8 mouse cellular contexts compared by ENCODE assay signal in the genomic region with DNA sequence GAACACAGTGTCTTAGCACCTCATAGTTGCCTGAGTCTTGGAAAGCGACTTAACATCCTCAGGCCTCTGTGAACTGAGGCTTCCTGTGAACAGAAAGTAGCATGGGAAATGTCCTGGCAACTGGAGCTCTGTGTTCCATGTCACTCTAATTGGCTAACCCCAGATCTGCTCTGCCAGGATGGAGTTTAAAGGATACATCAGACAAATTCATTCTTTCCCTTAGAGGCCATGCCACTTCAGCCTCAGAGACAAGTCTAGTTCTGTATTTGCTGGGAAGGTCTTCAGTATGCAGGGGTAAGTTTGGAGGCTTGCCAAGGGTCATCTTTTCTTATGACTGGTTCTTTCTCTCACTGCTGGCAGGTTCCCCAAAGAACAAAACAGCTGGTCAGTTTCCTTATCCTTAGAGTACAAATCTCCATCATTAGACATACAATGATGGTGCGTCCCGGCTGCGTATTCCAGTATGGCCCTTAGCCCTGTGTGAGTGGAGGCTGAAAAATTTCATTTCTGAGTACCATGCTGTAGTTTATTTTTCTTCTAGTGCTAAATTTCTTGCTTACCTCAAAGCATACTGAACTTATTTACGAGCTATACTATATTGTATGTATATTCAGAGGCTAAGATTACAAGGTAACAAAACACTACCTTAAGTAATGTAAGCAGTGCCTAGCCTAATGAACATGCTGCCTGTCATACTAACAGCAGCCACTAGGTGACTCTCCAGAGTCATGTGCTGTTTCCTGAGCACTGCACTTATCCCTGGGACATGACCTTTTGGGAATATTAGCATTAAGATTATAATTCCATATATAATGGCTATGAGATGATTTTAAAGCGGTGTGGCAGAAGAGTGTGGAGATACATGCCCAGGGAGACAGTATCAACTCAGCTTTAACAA. TPM values are rescaled to one million over a fixed set of nuclear protein-coding genes. Genes with fewer than 3 reads are reported as not detected.
A peak's percentile ranks its signal among the peaks of the same experiment; 100 is the strongest.
DNase-seq lines count a peak whose midpoint lies in the region; ATAC-seq lines count a peak whose summit lies in the region.

No protein-coding gene starts in this region.

- no peak overlapping the region for H3K4me2 ChIP-seq in intestine, embryonic 15.5 days (replicated peaks)

- no peaks in the 10 kb centered on the region for H3K9me3 ChIP-seq in intestine, embryonic 15.5 days
- H3K9me3 ChIP-seq in midbrain, embryonic 10.5 days (replicated peaks) = no peaks in the 10 kb centered on the region

- H3K4me1 ChIP-seq in intestine, embryonic 15.5 days (replicated peaks) = 0 out of 2 replicates have a peak, but pooled peaks cover 3% of the 10 kb centered on the region
- peaks cover 4% of the 10 kb centered on the region for H3K4me1 ChIP-seq in midbrain, embryonic 10.5 days

- no peak overlapping the region for H3K4me3 ChIP-seq in intestine, embryonic 15.5 days (replicated peaks)
- H3K4me3 ChIP-seq in midbrain, embryonic 10.5 days = no peak overlapping the region

- H3K27me3 ChIP-seq in intestine, embryonic 15.5 days (replicated peaks) = no peaks in the 10 kb centered on the region
- no peaks in the 10 kb centered on the region for H3K27me3 ChIP-seq in midbrain, embryonic 10.5 days (ENCODE audit: low read depth, poor library complexity, severe bottlenecking)

- H3K27ac ChIP-seq in intestine, embryonic 15.5 days = no peak overlapping the region
- no peak overlapping the region for H3K27ac ChIP-seq in midbrain, embryonic 10.5 days (replicated peaks)

- peaks cover 10% of the 10 kb centered on the region for H3K36me3 ChIP-seq in intestine, embryonic 15.5 days
- H3K36me3 ChIP-seq in midbrain, embryonic 10.5 days = peaks cover 32% of the 10 kb centered on the region

- intact Hi-C loops in left cerebral cortex, postnatal 25 days (cut with DNase I) = loop anchor here (10.0 kb wide), 1 partner anchor 1811 kb away; a partner anchor contains a TSS

- DNase-seq in 3134 (ENCODE audit: extremely low read depth, insufficient read length, low spot score) = peak; percentile 15
- peak; percentile 85 for DNase-seq in NIH3T3 (ENCODE audit: low read depth)
- DNase-seq in cerebellum, postnatal 25 days = peak; percentile 69 to 85
- DNase-seq in frontal cortex, postnatal 25 days (ENCODE audit: low spot score in 2 of 2) = peak; percentile 67
- DNase-seq in left cerebral cortex, postnatal 25 days (ENCODE audit: low spot score in 2 of 2) = peak; percentile 74 to 81
- peak; percentile 44 for DNase-seq in midbrain, embryonic 10.5 days (ENCODE audit: low spot score)
- peak; percentile 45 for DNase-seq in skeletal muscle tissue, adult 2 months (ENCODE audit: low read depth, low spot score)

- WGBS in intestine, embryonic 15.5 days = 58% methylated on average over 6 of the region's 6 CpGs
- WGBS in midbrain, embryonic 10.5 days = 76% methylated on average over 6 of the region's 6 CpGs

- ATAC-seq in intestine, embryonic 15.5 days = peak; percentile 82

- no peak overlapping the region for H3K9ac ChIP-seq in intestine, embryonic 15.5 days

RNA-seq across cellular contexts. Expression of a gene that starts 11.0 kb away (rescaled TPM):
- polyA plus RNA-seq in intestine, embryonic 15.5 days (2015; fragmentation: Nextera tagmentation; extraction: Ambion mirVana) = 38.5 and 43.7 TPM in 2 replicates
- 100 to 1,000 TPM; 690 to 697 TPM for total RNA-seq in left cerebral cortex, postnatal 25 days (2021)
- 47.1 and 59.3 TPM in 2 replicates for polyA plus RNA-seq in midbrain, embryonic 10.5 days (2016; fragmentation: Nextera tagmentation; extraction: Ambion mirVana)

RNA-seq across cellular contexts. Expression of a gene that starts 31.6 kb away (rescaled TPM):
- polyA plus RNA-seq in intestine, embryonic 15.5 days (2015; fragmentation: Nextera tagmentation; extraction: Ambion mirVana) = 0.09 TPM in 1 of 2 replicates, not detected in the other
- total RNA-seq in left cerebral cortex, postnatal 25 days (2021) = not detected
- not detected in 2 replicates for polyA plus RNA-seq in midbrain, embryonic 10.5 days (2016; fragmentation: Nextera tagmentation; extraction: Ambion mirVana)

RNA-seq across cellular contexts. Expression of a gene that starts 33.7 kb away (rescaled TPM):
- not detected in 2 replicates for polyA plus RNA-seq in intestine, embryonic 15.5 days (2015; fragmentation: Nextera tagmentation; extraction: Ambion mirVana)
- not detected for total RNA-seq in left cerebral cortex, postnatal 25 days (2021)
- polyA plus RNA-seq in midbrain, embryonic 10.5 days (2016; fragmentation: Nextera tagmentation; extraction: Ambion mirVana) = not detected in 2 replicates

RNA-seq across cellular contexts. Expression of a gene that starts 37.0 kb away (rescaled TPM):
- polyA plus RNA-seq in intestine, embryonic 15.5 days (2015; fragmentation: Nextera tagmentation; extraction: Ambion mirVana) = 0.04 and 0.13 TPM in 2 replicates
- not detected for total RNA-seq in left cerebral cortex, postnatal 25 days (2021)
- 0.10 TPM in 1 of 2 replicates, not detected in the other for polyA plus RNA-seq in midbrain, embryonic 10.5 days (2016; fragmentation: Nextera tagmentation; extraction: Ambion mirVana)

RNA-seq across cellular contexts. Expression of a gene that starts 47.6 kb away (rescaled TPM):
- 1.3 and 1.8 TPM in 2 replicates for polyA plus RNA-seq in intestine, embryonic 15.5 days (2015; fragmentation: Nextera tagmentation; extraction: Ambion mirVana)
- not detected for total RNA-seq in left cerebral cortex, postnatal 25 days (2021)
- 0.14 TPM in 1 of 2 replicates, not detected in the other for polyA plus RNA-seq in midbrain, embryonic 10.5 days (2016; fragmentation: Nextera tagmentation; extraction: Ambion mirVana)

Comparison
In these comparisons a context has a peak if more than half of its experiments do, and no peak if none do; other contexts are left out.
1. DNase-seq: peak in every context shown above with its lines; median percentile 85 in NIH3T3; 78 in left cerebral cortex, postnatal 25 days; 77 in cerebellum, postnatal 25 days; 67 in frontal cortex, postnatal 25 days; 45 in skeletal muscle tissue, adult 2 months; 44 in midbrain, embryonic 10.5 days; 15 in 3134.